Mouse (Mus musculus) cerebellum, adult 2 months (tissue): ENCODE results near the gene Slc47a2.

Source experiments
- CTCF ChIP-seq: fragments of 200-500 bp; IDR thresholded peaks from 2 replicates; pipeline ENCODE4 v1.5.1; 2011; ENCODE audit warnings: low read depth, mild to moderate bottlenecking, control low read depth, low read length, moderate library complexity, borderline replicate concordance; ENCODE audit not compliant: insufficient read depth
- POLR2A ChIP-seq: fragments of 200-500 bp; IDR thresholded peaks from 2 replicates; pipeline ENCODE4 v1.6.1; 2011; ENCODE audit warnings: low read length, control low read depth, borderline replicate concordance; ENCODE audit not compliant: insufficient read depth

DNA sequence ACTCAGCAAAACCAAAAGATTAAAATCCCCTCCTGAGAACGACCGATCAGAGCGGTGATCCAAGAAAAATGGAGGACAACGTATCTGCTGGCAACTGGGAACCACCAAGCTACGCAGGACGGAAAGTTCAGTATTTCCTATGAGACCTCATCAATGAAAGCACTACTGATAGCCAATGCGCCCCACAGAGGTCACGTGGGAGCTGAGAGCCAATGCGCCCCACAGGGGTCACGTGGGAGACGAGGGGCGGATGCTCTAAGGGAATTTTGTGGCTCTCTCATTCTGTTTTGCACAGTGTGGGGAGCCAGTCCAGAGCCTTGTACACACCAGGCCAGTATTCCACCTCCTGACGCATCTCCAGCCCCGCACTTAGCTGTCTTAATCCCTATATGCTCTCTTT lies 80.1 kb downstream of the Slc47a2 start:
- no peak for TF ChIP-seq CTCF
- no peak for TF ChIP-seq POLR2A
